Mouse (Mus musculus): ENCODE results near the gene Ppp2r5c.

The Ppp2r5c gene

GRCm38 (mm10) chr12:110610713-110611112 is 163.8 kb downstream of the Ppp2r5c start:
- no peak for DNase-seq (ENCODE audit: low read depth)

GRCm38 (mm10) chr12:110630056-110630455 is 183.1 kb downstream of the Ppp2r5c start:
- no peak for DNase-seq (ENCODE audit: low read depth)
